ENCODE assay signal across 23 mouse cellular contexts in the genomic region with DNA sequence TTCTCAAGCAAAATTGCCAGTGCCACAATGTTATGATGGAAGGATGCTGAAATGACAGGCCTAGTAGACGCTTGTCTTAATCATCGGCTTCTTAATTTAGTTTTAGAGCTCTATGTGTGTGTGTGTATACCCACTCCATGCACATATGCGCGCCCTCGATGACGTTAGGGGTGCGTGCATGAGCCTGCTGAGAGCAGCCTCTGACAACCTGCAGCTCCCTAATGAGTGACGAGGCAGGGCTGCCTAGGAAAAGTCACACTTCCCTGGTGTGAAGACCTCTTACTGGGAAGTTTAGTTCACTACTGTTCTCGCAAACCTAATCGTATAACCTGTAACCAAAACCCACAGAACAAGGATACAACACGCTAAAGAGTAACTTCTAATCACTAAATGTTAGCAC. TPM values are rescaled to one million over a fixed set of nuclear protein-coding genes. Genes with fewer than 3 reads are reported as not detected.
DNase-seq lines count a peak whose midpoint lies in the region; ATAC-seq and TF ChIP-seq lines count a peak whose summit lies in the region.
"Had no signal": no experiment of that assay in that cellular context is flagged by ENCODE, and none has a peak within 500 bp of the region (broad histone marks: within the 10 kb centered on the region; RNA-seq: fewer than 3 reads in every experiment).

No protein-coding gene starts in this region.

- H3K4me2 ChIP-seq in neural tube, embryonic 11.5 days (ENCODE audit: low read depth), result no peak overlapping the region
- H3K4me2 ChIP-seq in forebrain, embryonic 12.5 days, result peak overlapping the region; percentile 56
- H3K4me2 ChIP-seq: heart, embryonic 12.5 days; kidney, embryonic 15.5 days; liver, embryonic 13.5 days had no signal

- no peaks in the 10 kb centered on the region for H3K4me1 ChIP-seq in neural tube, embryonic 11.5 days (ENCODE audit: control insufficient read depth, insufficient read depth, low read length)
- peaks cover 11% of the 10 kb centered on the region for H3K4me1 ChIP-seq in forebrain, embryonic 12.5 days
- H3K4me1 ChIP-seq in olfactory bulb, adult 2 months (ENCODE audit: control insufficient read depth, insufficient read depth, low read length), result peaks cover 4% of the 10 kb centered on the region

- no peak for TF ChIP-seq CTCF in olfactory bulb, adult 2 months (IDR thresholded peaks at IDR 0.05; ENCODE audit: insufficient read depth, low read depth, low read length)

- H3K9ac ChIP-seq in neural tube, embryonic 11.5 days (ENCODE audit: low read length), result no peak overlapping the region
- peak overlapping the region; percentile 82 for H3K9ac ChIP-seq in forebrain, embryonic 12.5 days
- H3K9ac ChIP-seq: heart, embryonic 12.5 days; kidney, embryonic 15.5 days; liver, embryonic 13.5 days had no signal

- 3% methylated on average over 11 of the region's 11 CpGs for WGBS in neural tube, embryonic 11.5 days
- 2% methylated on average over 11 of the region's 11 CpGs for WGBS in forebrain, embryonic 12.5 days
- 32% methylated on average over 11 of the region's 11 CpGs for WGBS in olfactory bulb, adult 2 months

- peak; percentile 24 for DNase-seq in embryo, embryonic 11 days
- no peak for DNase-seq in embryo, embryonic 9.5 days (ENCODE audit: extremely low spot score)
- peak; percentile 14 for DNase-seq in neural tube, embryonic 11.5 days (ENCODE audit: low spot score)
- no peak for DNase-seq in neural tube, embryonic 10.5 days (ENCODE audit: extremely low spot score, low spot score)
- DNase-seq in lung, postnatal 4 days, result no peak
- DNase-seq in ovary, adult 18-20 months (ENCODE audit: low spot score), result no peak
- DNase-seq: adrenal gland, postnatal 36 days; cerebellum, adult 11 months; cerebellum, postnatal 25 days; gastrocnemius, postnatal 36 days; heart, postnatal 4 days; liver, embryonic 13.5 days; thymus, postnatal 4 days had no signal

- H3K27ac ChIP-seq in neural tube, embryonic 11.5 days (ENCODE audit: low read depth, low read length), result no peak overlapping the region
- H3K27ac ChIP-seq in forebrain, embryonic 12.5 days, result peak overlapping the region; percentile 100
- H3K27ac ChIP-seq in olfactory bulb, adult 2 months (ENCODE audit: insufficient read depth, low read depth, low read length), result peak overlapping the region; percentile 54; the same call in 1 of the 2 replicates
- H3K27ac ChIP-seq: hindbrain, postnatal 0 days; kidney, embryonic 15.5 days; liver, embryonic 13.5 days had no signal

- H3K4me3 ChIP-seq in neural tube, embryonic 11.5 days (ENCODE audit: low read depth, low read length), result no peak overlapping the region
- peak overlapping the region; percentile 92 for H3K4me3 ChIP-seq in forebrain, embryonic 12.5 days (replicated peaks)
- H3K4me3 ChIP-seq in olfactory bulb, adult 2 months (ENCODE audit: insufficient read depth, low read depth, low read length), result no peak overlapping the region
- H3K4me3 ChIP-seq: heart, embryonic 12.5 days; kidney, embryonic 15.5 days; liver, embryonic 13.5 days; megakaryocyte, embryonic 14.5 days; myocyte had no signal

- peaks cover 94% of the 10 kb centered on the region for H3K27me3 ChIP-seq in neural tube, embryonic 11.5 days (ENCODE audit: control insufficient read depth, insufficient read depth, low read length)
- H3K27me3 ChIP-seq in forebrain, embryonic 12.5 days, result peaks cover 44% of the 10 kb centered on the region
- H3K27me3 ChIP-seq: CH12.LX had no signal

- H3K9me3 ChIP-seq in neural tube, embryonic 11.5 days (ENCODE audit: control insufficient read depth, low read length), result no peaks in the 10 kb centered on the region
- no peaks in the 10 kb centered on the region for H3K9me3 ChIP-seq in forebrain, embryonic 12.5 days
- H3K9me3 ChIP-seq: heart, embryonic 12.5 days; kidney, embryonic 15.5 days; liver, embryonic 13.5 days had no signal

- no peak for TF ChIP-seq POLR2A in olfactory bulb, adult 2 months (IDR thresholded peaks at IDR 0.05; ENCODE audit: insufficient read depth, low read depth, low read length)

- ATAC-seq in neural tube, embryonic 11.5 days (ENCODE audit: insufficient read depth, low FRiP score, low TSS enrichment), result no peak
- ATAC-seq in forebrain, embryonic 12.5 days (ENCODE audit: low FRiP score), result no peak
- ATAC-seq: hindbrain, postnatal 0 days had no signal

- no peaks in the 10 kb centered on the region for H3K36me3 ChIP-seq in neural tube, embryonic 11.5 days (ENCODE audit: control insufficient read depth, insufficient read depth, low read length)
- no peaks in the 10 kb centered on the region for H3K36me3 ChIP-seq in forebrain, embryonic 12.5 days (replicated peaks)
- H3K36me3 ChIP-seq: heart, embryonic 12.5 days; kidney, embryonic 15.5 days; liver, embryonic 13.5 days had no signal

RNA-seq across cellular contexts. Expression of gene Foxg1, which starts 3.0 kb away (rescaled TPM):
- polyA plus RNA-seq in neural tube, embryonic 11.5 days (2014; fragmentation: Nextera tagmentation; extraction: Ambion mirVana), result 0.86 and 1.2 TPM in 2 replicates
- polyA plus RNA-seq in forebrain, embryonic 12.5 days (2016; fragmentation: Nextera tagmentation; extraction: Ambion mirVana), result 59.7 and 68.4 TPM in 2 replicates
- polyA plus RNA-seq in olfactory bulb, adult 2 months (2012; ENCODE audit: insufficient read depth, insufficient read length, low replicate concordance, missing spikeins), result 104 TPM in 1 of 2 replicates, not detected in the other
- polyA plus RNA-seq: hindbrain, postnatal 0 days; kidney, embryonic 15.5 days; limb, embryonic 11.5 days; myocyte had no signal

RNA-seq across cellular contexts. Expression of gene Gm43517, which starts 5.5 kb away (rescaled TPM):
- not detected in 2 replicates for polyA plus RNA-seq in neural tube, embryonic 11.5 days (2014; fragmentation: Nextera tagmentation; extraction: Ambion mirVana)
- 1.9 and 2.2 TPM in 2 replicates for polyA plus RNA-seq in forebrain, embryonic 12.5 days (2016; fragmentation: Nextera tagmentation; extraction: Ambion mirVana)
- not detected in 2 replicates for polyA plus RNA-seq in olfactory bulb, adult 2 months (2012; ENCODE audit: insufficient read depth, insufficient read length, low replicate concordance, missing spikeins)
- polyA plus RNA-seq: heart, embryonic 12.5 days; hindbrain, postnatal 0 days; kidney, embryonic 15.5 days; limb, embryonic 11.5 days; liver, embryonic 13.5 days; lung, embryonic 16.5 days; myocyte had no signal

Comparison
In these comparisons a context has a peak if more than half of its experiments do, and no peak if none do; other contexts are left out.
1. DNase-seq: peak in embryo, embryonic 11 days (single experiment) and neural tube, embryonic 11.5 days (single experiment); none in embryo, embryonic 9.5 days (single experiment), neural tube, embryonic 10.5 days (single experiment), lung, postnatal 4 days (0 of 2) and ovary, adult 18-20 months (single experiment).